Mouse (Mus musculus): ENCODE measurements around the gene Gna11. TPM values are rescaled to one million over a fixed set of nuclear protein-coding genes. Genes with fewer than 3 reads are reported as not detected.

Gna11 gene
- 2.5 TPM for polyA plus RNA-seq (2014; fragmentation: Illumina TruSeq; extraction: RNeasy Lipid Tissue Mini Kit (QIAGEN cat#74804); ENCODE audit: low read depth, low replicate concordance)

GRCm38 (mm10) chr10:81545161-81545747 is at the start of gene Gna11:
Gna11 (minus strand) TSS chr10:81545190.

GRCm38 (mm10) chr10:81574081-81575056 is 29.4 kb upstream of the Gna11 start, which contains the start of gene Tle2:
Tle2 (plus strand) TSS chr10:81574561.

GRCm38 (mm10) chr10:81559163-81559626 is 14.2 kb upstream of the Gna11 start, which contains the start of gene Aes:
Aes (plus strand) TSS chr10:81559488.

GRCm38 (mm10) chr10:81524051-81524605 is 20.9 kb downstream of the Gna11 start, which contains the start of gene Gna15:
Gna15 (minus strand) TSS chr10:81524225.

DNA sequence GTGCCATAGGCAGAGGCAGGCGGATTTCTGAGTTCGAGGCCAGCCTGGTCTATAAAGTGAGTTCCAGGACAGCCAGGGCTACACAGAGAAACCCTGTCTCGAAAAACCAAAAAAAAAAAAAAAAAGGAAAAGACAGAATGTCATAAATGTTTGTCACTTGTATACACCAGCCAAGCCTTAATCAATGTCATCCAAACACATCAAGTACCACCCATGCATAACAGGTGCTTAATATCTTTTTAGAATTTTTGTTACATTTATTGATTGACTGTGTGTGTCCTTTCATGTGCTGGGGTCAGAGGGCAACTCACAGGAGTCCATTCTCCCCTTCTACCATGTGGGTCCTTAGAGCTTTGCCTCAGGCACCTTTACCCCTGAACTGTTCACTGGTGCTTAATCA is 45.0 kb downstream of the Gna11 start, which contains the start of gene S1pr4:
Gene S1pr4, minus strand, starts transcription at position 101 of the 400 bp plus-strand sequence.

DNA sequence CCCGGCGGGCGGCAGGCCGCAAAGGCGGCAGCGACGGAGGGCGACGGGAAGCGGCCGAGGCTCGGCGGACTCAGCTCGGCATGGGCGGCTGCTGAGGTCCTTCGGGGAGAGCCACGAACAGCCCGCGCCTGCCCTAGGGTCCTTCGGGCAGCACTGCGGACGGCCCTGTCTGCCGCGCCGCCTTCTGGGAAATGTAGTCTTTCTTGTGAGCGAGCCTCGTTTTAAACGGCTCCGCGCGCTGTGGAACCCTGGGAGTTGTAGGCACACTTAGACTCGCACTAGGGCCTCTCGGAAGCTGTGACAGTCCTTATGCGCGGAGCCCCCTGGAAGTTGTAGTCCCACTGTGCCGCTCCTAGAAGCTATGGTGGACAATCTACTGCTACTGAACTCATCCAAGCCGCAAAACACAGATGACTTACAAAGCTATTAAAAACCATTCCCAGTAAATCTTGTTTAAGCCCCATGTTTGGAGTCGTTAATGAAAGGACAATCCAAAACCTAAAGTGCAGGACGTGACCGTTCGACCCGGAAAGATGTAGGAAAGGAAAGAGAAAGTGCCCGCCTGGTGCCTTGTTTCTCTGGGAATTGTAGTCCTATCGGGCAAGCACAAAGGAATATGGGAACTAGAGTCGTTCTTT is 48.6 kb downstream of the Gna11 start, which contains the start of gene Ncln:
Gene Ncln, minus strand, starts transcription at position 129 of the 638 bp plus-strand sequence.

GRCm38 (mm10) chr10:81482533-81482889 is 62.5 kb downstream of the Gna11 start, which contains the start of gene Celf5:
Celf5 (minus strand) TSS chr10:81482709.

Other genes starting within 250 kb of the Gna11 start
- 0.16 TPM for gene Cactin, start 224.1 kb downstream of the Gna11 start, polyA plus RNA-seq (2014; fragmentation: Illumina TruSeq; extraction: RNeasy Lipid Tissue Mini Kit (QIAGEN cat#74804); ENCODE audit: low read depth, low replicate concordance)
- not detected for gene Tbxa2r, start 216.5 kb downstream of the Gna11 start, polyA plus RNA-seq (2014; fragmentation: Illumina TruSeq; extraction: RNeasy Lipid Tissue Mini Kit (QIAGEN cat#74804); ENCODE audit: low read depth, low replicate concordance)
- gene Gipc3, start 201.9 kb downstream of the Gna11 start, polyA plus RNA-seq (2014; fragmentation: Illumina TruSeq; extraction: RNeasy Lipid Tissue Mini Kit (QIAGEN cat#74804); ENCODE audit: low read depth, low replicate concordance), result not detected
- 5.1 TPM for gene Hmg20b, start 194.7 kb downstream of the Gna11 start, polyA plus RNA-seq (2014; fragmentation: Illumina TruSeq; extraction: RNeasy Lipid Tissue Mini Kit (QIAGEN cat#74804); ENCODE audit: low read depth, low replicate concordance)
- 0.24 TPM for gene Mfsd12, start 187.7 kb downstream of the Gna11 start, polyA plus RNA-seq (2014; fragmentation: Illumina TruSeq; extraction: RNeasy Lipid Tissue Mini Kit (QIAGEN cat#74804); ENCODE audit: low read depth, low replicate concordance)
- not detected for gene 4930404N11Rik, start 179.4 kb downstream of the Gna11 start, polyA plus RNA-seq (2014; fragmentation: Illumina TruSeq; extraction: RNeasy Lipid Tissue Mini Kit (QIAGEN cat#74804); ENCODE audit: low read depth, low replicate concordance)
- gene Fzr1, start 166.7 kb downstream of the Gna11 start, polyA plus RNA-seq (2014; fragmentation: Illumina TruSeq; extraction: RNeasy Lipid Tissue Mini Kit (QIAGEN cat#74804); ENCODE audit: low read depth, low replicate concordance), result not detected
- gene Dohh, start 160.8 kb downstream of the Gna11 start, polyA plus RNA-seq (2014; fragmentation: Illumina TruSeq; extraction: RNeasy Lipid Tissue Mini Kit (QIAGEN cat#74804); ENCODE audit: low read depth, low replicate concordance), result not detected
- not detected for gene Gm48551, start 160.7 kb downstream of the Gna11 start, polyA plus RNA-seq (2014; fragmentation: Illumina TruSeq; extraction: RNeasy Lipid Tissue Mini Kit (QIAGEN cat#74804); ENCODE audit: low read depth, low replicate concordance)
- not detected for gene Gm48552, start 156.2 kb downstream of the Gna11 start, polyA plus RNA-seq (2014; fragmentation: Illumina TruSeq; extraction: RNeasy Lipid Tissue Mini Kit (QIAGEN cat#74804); ENCODE audit: low read depth, low replicate concordance)
- gene Smim24, start 152.1 kb downstream of the Gna11 start, polyA plus RNA-seq (2014; fragmentation: Illumina TruSeq; extraction: RNeasy Lipid Tissue Mini Kit (QIAGEN cat#74804); ENCODE audit: low read depth, low replicate concordance), result 25.1 TPM
- gene Nfic, start 89.6 kb downstream of the Gna11 start, polyA plus RNA-seq (2014; fragmentation: Illumina TruSeq; extraction: RNeasy Lipid Tissue Mini Kit (QIAGEN cat#74804); ENCODE audit: low read depth, low replicate concordance), result 11.8 TPM
- gene Celf5, start 62.5 kb downstream of the Gna11 start, polyA plus RNA-seq (2014; fragmentation: Illumina TruSeq; extraction: RNeasy Lipid Tissue Mini Kit (QIAGEN cat#74804); ENCODE audit: low read depth, low replicate concordance), result not detected
- gene Ncln, start 48.8 kb downstream of the Gna11 start, polyA plus RNA-seq (2014; fragmentation: Illumina TruSeq; extraction: RNeasy Lipid Tissue Mini Kit (QIAGEN cat#74804); ENCODE audit: low read depth, low replicate concordance), result 0.53 TPM
- gene S1pr4, start 45.1 kb downstream of the Gna11 start, polyA plus RNA-seq (2014; fragmentation: Illumina TruSeq; extraction: RNeasy Lipid Tissue Mini Kit (QIAGEN cat#74804); ENCODE audit: low read depth, low replicate concordance), result not detected
- not detected for gene Gna15, start 21.0 kb downstream of the Gna11 start, polyA plus RNA-seq (2014; fragmentation: Illumina TruSeq; extraction: RNeasy Lipid Tissue Mini Kit (QIAGEN cat#74804); ENCODE audit: low read depth, low replicate concordance)
- 18.4 TPM for gene Aes, start 14.3 kb upstream of the Gna11 start, polyA plus RNA-seq (2014; fragmentation: Illumina TruSeq; extraction: RNeasy Lipid Tissue Mini Kit (QIAGEN cat#74804); ENCODE audit: low read depth, low replicate concordance)
- gene Tle2, start 29.4 kb upstream of the Gna11 start, polyA plus RNA-seq (2014; fragmentation: Illumina TruSeq; extraction: RNeasy Lipid Tissue Mini Kit (QIAGEN cat#74804); ENCODE audit: low read depth, low replicate concordance), result 6.3 TPM
- gene Tle6, start 55.9 kb upstream of the Gna11 start, polyA plus RNA-seq (2014; fragmentation: Illumina TruSeq; extraction: RNeasy Lipid Tissue Mini Kit (QIAGEN cat#74804); ENCODE audit: low read depth, low replicate concordance), result 0.73 TPM
- 2.3 TPM for gene BC025920, start 61.1 kb upstream of the Gna11 start, polyA plus RNA-seq (2014; fragmentation: Illumina TruSeq; extraction: RNeasy Lipid Tissue Mini Kit (QIAGEN cat#74804); ENCODE audit: low read depth, low replicate concordance)
- not detected for gene Sirt6, start 82.6 kb upstream of the Gna11 start, polyA plus RNA-seq (2014; fragmentation: Illumina TruSeq; extraction: RNeasy Lipid Tissue Mini Kit (QIAGEN cat#74804); ENCODE audit: low read depth, low replicate concordance)
- gene Ankrd24, start 83.3 kb upstream of the Gna11 start, polyA plus RNA-seq (2014; fragmentation: Illumina TruSeq; extraction: RNeasy Lipid Tissue Mini Kit (QIAGEN cat#74804); ENCODE audit: low read depth, low replicate concordance), result 2.0 TPM
- gene Gm10778, start 103.9 kb upstream of the Gna11 start, polyA plus RNA-seq (2014; fragmentation: Illumina TruSeq; extraction: RNeasy Lipid Tissue Mini Kit (QIAGEN cat#74804); ENCODE audit: low read depth, low replicate concordance), result 13.7 TPM
- 19.9 TPM for gene Zfp433, start 159.6 kb upstream of the Gna11 start, polyA plus RNA-seq (2014; fragmentation: Illumina TruSeq; extraction: RNeasy Lipid Tissue Mini Kit (QIAGEN cat#74804); ENCODE audit: low read depth, low replicate concordance)
- 13.5 TPM for gene Gm3055, start 226.0 kb upstream of the Gna11 start, polyA plus RNA-seq (2014; fragmentation: Illumina TruSeq; extraction: RNeasy Lipid Tissue Mini Kit (QIAGEN cat#74804); ENCODE audit: low read depth, low replicate concordance)

Measured in kidney, adult 10 weeks (tissue).